Mouse (Mus musculus) CD8-positive naive resting alpha-beta T cell, adult 57 days (primary cell): ENCODE results near the gene Olfr832. TPM values are rescaled to one million over a fixed set of nuclear protein-coding genes. Genes with fewer than 3 reads are reported as not detected.

ENCODE experiments used
- total RNA-seq: library from RNA; stranded (reverse); gene quantifications from one replicate; pipeline ENCODE4 v1.2.4, GENCODE M21; 2023

Olfr832 gene
- not detected for total RNA-seq

GRCm38 (mm10) chr9:18936822-18937221 lies at the start of gene Olfr832:
Gene Olfr832, plus strand, starts transcription at chr9:18937122.

DNA sequence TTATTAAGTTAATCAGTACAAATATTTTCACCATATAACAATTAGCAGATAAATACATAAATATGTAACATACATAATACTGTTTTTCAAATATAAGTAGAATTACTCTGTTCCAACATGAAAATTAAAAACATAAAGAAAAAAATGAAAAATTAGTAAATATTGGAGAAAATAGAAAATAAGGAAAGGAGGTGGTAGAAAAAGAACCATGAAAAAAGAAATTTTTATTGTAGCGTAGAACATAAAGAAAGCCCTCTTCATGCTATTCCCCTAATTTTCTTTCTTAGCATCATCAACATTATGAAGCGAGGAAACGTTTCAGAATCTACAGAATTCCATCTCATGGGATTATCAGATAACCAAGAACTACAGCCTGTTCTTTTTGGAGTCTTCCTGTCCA lies 50.8 kb downstream of the Olfr832 start, which contains the start of gene Olfr834:
Gene Olfr834, plus strand, starts transcription at position 301 of the 400 bp plus-strand sequence.

Other genes with a start within 250 kb of the Olfr832 start
- gene Olfr24, start 173.1 kb upstream of the Olfr832 start, total RNA-seq = not detected
- gene Olfr828, start 117.6 kb upstream of the Olfr832 start, total RNA-seq = not detected
- gene Olfr829, start 82.2 kb upstream of the Olfr832 start, total RNA-seq = not detected
- not detected for gene Olfr830, start 62.4 kb upstream of the Olfr832 start, total RNA-seq
- gene Olfr834, start 50.9 kb downstream of the Olfr832 start, total RNA-seq = not detected
- gene Olfr835, start 95.6 kb downstream of the Olfr832 start, total RNA-seq = not detected
- not detected for gene Olfr836, start 183.3 kb downstream of the Olfr832 start, total RNA-seq
- gene Olfr837, start 199.2 kb downstream of the Olfr832 start, total RNA-seq = not detected
- gene Olfr839-ps1, start 240.2 kb downstream of the Olfr832 start, total RNA-seq = not detected